Mouse (Mus musculus): ENCODE data around the gene Trim17.

- peak; percentile 87 for TF ChIP-seq CTCF (IDR thresholded peaks at IDR 0.05; ENCODE audit: insufficient read depth, low read depth, low read length)
- no peak for TF ChIP-seq POLR2A (IDR thresholded peaks at IDR 0.05; ENCODE audit: insufficient read depth, low read depth, low read length)
Measured at GRCm38 (mm10) chr11:58927790-58928651, 26.5 kb upstream of the Trim17 start.
